Mouse (Mus musculus) neutrophil, adult 65 days (primary cell): ENCODE data around the gene Ap4b1. TPM values are rescaled to one million over a fixed set of nuclear protein-coding genes. Genes with fewer than 3 reads are reported as not detected.

ENCODE experiments used
- total RNA-seq: library from RNA; stranded (reverse); gene quantifications from 2 replicates; pipeline ENCODE4 v1.2.4, GENCODE M21; 2023

Ap4b1 gene
- total RNA-seq = 15.1 and 27.7 TPM in 2 replicates

GRCm38 (mm10) chr3:103808891-103809798, at the start of gene Ap4b1, which contains the start of the genes Dclre1b and Gm43064:
Gene Ap4b1 (plus strand): TSS chr3:103809520.
Gene Dclre1b (minus strand): TSS chr3:103809444.
Gene Gm43064 (plus strand): TSS chr3:103809573.

GRCm38 (mm10) chr3:103791230-103792110, 17.9 kb upstream of the Ap4b1 start, which contains the start of gene Hipk1:
Gene Hipk1 (minus strand): TSS chr3:103791563.

GRCm38 (mm10) chr3:103832426-103832825, 23.1 kb downstream of the Ap4b1 start, which contains the start of gene Bcl2l15:
Gene Bcl2l15 (plus strand): TSS chr3:103832601.

GRCm38 (mm10) chr3:103858881-103859801, 49.8 kb downstream of the Ap4b1 start, which contains the start of gene Ptpn22:
Gene Ptpn22 (plus strand): TSS chr3:103859795.

Other genes starting within 250 kb of the Ap4b1 start
- not detected in 2 replicates for gene Syt6, start 234.3 kb upstream of the Ap4b1 start, total RNA-seq
- not detected in 2 replicates for gene Atg4a-ps, start 163.5 kb upstream of the Ap4b1 start, total RNA-seq
- gene Olfml3, start 71.5 kb upstream of the Ap4b1 start, total RNA-seq = 0.95 and 1.1 TPM in 2 replicates
- not detected in 2 replicates for gene Gm10964, start 70.2 kb upstream of the Ap4b1 start, total RNA-seq
- 365 and 395 TPM in 2 replicates for gene Hipk1, start 18.0 kb upstream of the Ap4b1 start, total RNA-seq
- 37.8 and 46.5 TPM in 2 replicates for gene Dclre1b, start 76 bp upstream of the Ap4b1 start, total RNA-seq
- 0.38 TPM in 1 of 2 replicates, not detected in the other for gene Gm43064, start 53 bp downstream of the Ap4b1 start, total RNA-seq
- gene Bcl2l15, start 23.1 kb downstream of the Ap4b1 start, total RNA-seq = 0.54 and 0.75 TPM in 2 replicates
- gene Ptpn22, start 50.3 kb downstream of the Ap4b1 start, total RNA-seq = 47.2 and 54.4 TPM in 2 replicates
- 15.5 and 19.5 TPM in 2 replicates for gene Rsbn1, start 104.6 kb downstream of the Ap4b1 start, total RNA-seq
- 8.1 and 11.3 TPM in 2 replicates for gene Phtf1, start 158.6 kb downstream of the Ap4b1 start, total RNA-seq